Mouse (Mus musculus) E14TG2a.4 (cell line): ENCODE measurements around the gene Nmnat2.

Experiments used
- H3K27me3 ChIP-seq: 2 replicates; pipeline ENCODE4 v1.6.1; 2014; ENCODE audit warnings: low read length, control low read depth; ENCODE audit not compliant: insufficient read depth
- H3K36me3 ChIP-seq: 2 replicates; pipeline ENCODE4 v1.6.1; 2014; ENCODE audit warnings: low read length, control low read depth; ENCODE audit not compliant: insufficient read depth
- H3K4me1 ChIP-seq: replicated peaks from 2 replicates; pipeline ENCODE4 v1.6.1; 2014; ENCODE audit warnings: low read depth, low read length, control low read depth
- H3K4me3 ChIP-seq: replicated peaks from 2 replicates; pipeline ENCODE4 v1.5.1; 2014; ENCODE audit warnings: mild to moderate bottlenecking, low read length
- H3K9me3 ChIP-seq: 2 replicates; pipeline ENCODE4 v1.6.1; 2014; ENCODE audit warnings: low read length, control low read depth
- CTCF ChIP-seq: conservative IDR thresholded peaks from 2 replicates; pipeline ENCODE4 v1.5.1; 2014; ENCODE audit warnings: low read length
- NANOG ChIP-seq: IDR thresholded peaks from 2 replicates; pipeline ENCODE4 v1.6.1; 2014; ENCODE audit warnings: borderline replicate concordance, low read length, mixed read lengths
- POU5F1 ChIP-seq: IDR thresholded peaks from 2 replicates; pipeline ENCODE4 v1.6.1; 2014; ENCODE audit warnings: low read length, borderline replicate concordance

Nmnat2 gene

DNA sequence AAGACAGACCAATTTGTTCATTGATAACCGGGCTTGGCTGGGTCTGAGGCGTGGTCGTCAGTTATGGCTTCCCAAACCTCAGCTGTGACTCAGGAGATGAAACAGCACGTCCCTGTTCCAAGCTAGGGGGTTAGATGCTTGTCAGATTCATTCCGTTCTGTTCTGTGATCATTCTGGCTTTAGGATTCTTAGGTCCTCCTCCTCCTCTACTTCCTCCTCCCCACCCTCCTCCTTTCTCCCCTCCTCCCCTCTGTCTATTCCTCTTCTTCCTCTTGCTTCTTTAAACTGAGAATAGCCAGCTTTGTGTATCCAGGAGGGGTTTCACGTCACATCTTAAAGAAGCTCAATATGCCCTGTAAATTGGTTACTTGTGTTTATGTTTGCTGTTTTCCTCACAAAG is 165.8 kb downstream of the Nmnat2 start:
- Histone ChIP-seq H3K27me3 (no peaks in the 10 kb centered on the region), H3K4me3 (no peak overlapping the region), H3K9me3 (no peaks in the 10 kb centered on the region), H3K4me1 (peaks cover 3% of the 10 kb centered on the region), H3K36me3 (peaks cover 10% of the 10 kb centered on the region; the same call in 1 of the 2 replicates)
- no peak for TF ChIP-seq NANOG
- TF ChIP-seq POU5F1 = no peak
- no peak for TF ChIP-seq CTCF

DNA sequence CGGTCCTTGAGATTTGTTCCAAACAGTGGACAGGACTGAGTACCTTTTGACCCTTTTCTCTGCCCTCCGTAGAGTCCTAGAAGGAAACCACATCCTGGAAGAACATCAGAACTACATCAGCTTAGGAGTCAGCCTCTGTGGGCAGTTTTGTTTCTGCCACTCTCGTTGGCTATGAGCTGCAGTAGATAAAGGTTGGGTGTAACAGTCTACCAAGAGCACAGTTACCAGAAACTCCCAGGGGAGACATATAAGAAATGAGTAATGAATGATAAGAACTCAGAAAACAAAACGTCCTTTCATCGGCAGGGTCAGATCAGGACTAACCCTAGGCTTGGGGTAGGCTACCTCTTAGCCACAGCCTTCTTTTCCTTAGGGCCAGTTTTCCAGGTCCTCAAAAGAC is 166.5 kb downstream of the Nmnat2 start:
- Histone ChIP-seq H3K27me3 (no peaks in the 10 kb centered on the region), H3K9me3 (no peaks in the 10 kb centered on the region), H3K36me3 (peaks cover 6% of the 10 kb centered on the region; the same call in 1 of the 2 replicates), H3K4me1 (peaks cover 2% of the 10 kb centered on the region), H3K4me3 (no peak overlapping the region)
- TF ChIP-seq NANOG (no peak), POU5F1 (no peak), CTCF (no peak)

DNA sequence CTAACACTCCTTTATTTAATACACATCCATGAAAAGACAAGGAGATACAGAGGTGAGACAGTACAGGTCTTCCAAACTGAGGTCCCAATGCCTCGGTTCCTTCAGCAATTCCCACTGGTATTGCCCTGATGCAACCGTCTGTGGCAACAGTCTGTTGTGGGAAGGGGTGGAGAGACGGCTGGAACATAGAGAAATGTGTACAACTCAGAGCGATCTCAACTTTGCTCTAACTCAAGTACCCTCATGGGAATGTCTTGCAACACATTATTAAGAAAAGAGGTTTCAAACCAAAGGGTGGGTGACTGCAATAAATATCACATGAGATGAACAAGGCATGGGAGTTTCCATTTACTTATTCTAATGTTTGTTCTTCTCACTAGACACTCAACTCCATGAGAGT is 168.0 kb downstream of the Nmnat2 start:
- H3K27me3 ChIP-seq = no peaks in the 10 kb centered on the region
- H3K4me1 ChIP-seq = peaks cover 16% of the 10 kb centered on the region
- TF ChIP-seq POU5F1 = no peak
- no peak for TF ChIP-seq NANOG
- TF ChIP-seq CTCF = no peak
- no peaks in the 10 kb centered on the region for H3K9me3 ChIP-seq
- H3K4me3 ChIP-seq = no peak overlapping the region
- H3K36me3 ChIP-seq = no peaks in the 10 kb centered on the region

GRCm38 (mm10) chr1:153124502-153124901 is 169.7 kb downstream of the Nmnat2 start:
- no peaks in the 10 kb centered on the region for H3K9me3 ChIP-seq
- H3K27me3 ChIP-seq = no peaks in the 10 kb centered on the region
- H3K4me1 ChIP-seq = peaks cover 28% of the 10 kb centered on the region
- H3K36me3 ChIP-seq = no peaks in the 10 kb centered on the region
- TF ChIP-seq NANOG = no peak
- TF ChIP-seq POU5F1 = no peak
- TF ChIP-seq CTCF = no peak
- no peak overlapping the region for H3K4me3 ChIP-seq

- peaks cover 39% of the 10 kb centered on the region for H3K4me1 ChIP-seq
- H3K27me3 ChIP-seq = no peaks in the 10 kb centered on the region
- H3K36me3 ChIP-seq = no peaks in the 10 kb centered on the region
- H3K9me3 ChIP-seq = no peaks in the 10 kb centered on the region
- TF ChIP-seq CTCF (no peak), NANOG (no peak), POU5F1 (no peak)
- H3K4me3 ChIP-seq = no peak overlapping the region
Measured at GRCm38 (mm10) chr1:153125287-153126275, 170.8 kb downstream of the Nmnat2 start.

GRCm38 (mm10) chr1:153126491-153127381 is 171.9 kb downstream of the Nmnat2 start:
- Histone ChIP-seq H3K36me3 (no peaks in the 10 kb centered on the region), H3K4me3 (no peak overlapping the region), H3K27me3 (no peaks in the 10 kb centered on the region), H3K9me3 (no peaks in the 10 kb centered on the region), H3K4me1 (peaks cover 44% of the 10 kb centered on the region)
- no peak for TF ChIP-seq NANOG
- no peak for TF ChIP-seq POU5F1
- TF ChIP-seq CTCF = no peak

DNA sequence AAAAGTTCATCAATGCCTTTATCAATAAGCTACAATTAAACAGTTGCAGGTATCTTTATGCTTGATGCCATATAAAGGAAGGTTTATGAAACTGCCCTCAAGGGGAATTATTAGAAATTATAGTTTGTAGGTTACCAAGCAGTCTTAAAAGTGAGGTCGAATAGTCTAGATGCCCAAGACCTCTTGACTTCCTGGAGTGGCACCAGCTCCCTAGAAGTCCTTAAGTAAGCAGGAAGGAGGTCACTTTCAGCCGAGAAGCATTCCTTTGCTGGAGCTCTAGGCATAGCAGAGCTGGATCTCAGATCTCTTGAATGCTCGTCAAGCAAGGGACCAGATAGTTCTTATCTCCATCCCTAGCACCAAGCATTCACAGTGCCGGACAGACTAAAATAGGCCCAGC is 172.8 kb downstream of the Nmnat2 start:
- no peaks in the 10 kb centered on the region for H3K27me3 ChIP-seq
- H3K36me3 ChIP-seq = no peaks in the 10 kb centered on the region
- H3K4me1 ChIP-seq = peaks cover 44% of the 10 kb centered on the region
- TF ChIP-seq CTCF (no peak), NANOG (no peak), POU5F1 (no peak)
- no peak overlapping the region for H3K4me3 ChIP-seq
- no peaks in the 10 kb centered on the region for H3K9me3 ChIP-seq

GRCm38 (mm10) chr1:153128780-153129179 is 174.0 kb downstream of the Nmnat2 start:
- TF ChIP-seq POU5F1 (no peak), NANOG (no peak), CTCF (no peak)
- H3K4me3 ChIP-seq = no peak overlapping the region
- no peaks in the 10 kb centered on the region for H3K27me3 ChIP-seq
- H3K4me1 ChIP-seq = peaks cover 55% of the 10 kb centered on the region
- H3K36me3 ChIP-seq = no peaks in the 10 kb centered on the region
- no peaks in the 10 kb centered on the region for H3K9me3 ChIP-seq
